Mouse (Mus musculus): ENCODE measurements around the gene Ints3.
"Not testable (repeated sequence)": the region's sequence is repeated elsewhere in the genome, so short reads cannot be mapped to it uniquely, and the experiment has no call there.

Ints3 gene

GRCm38 (mm10) chr3:90342853-90343252, 90.6 kb downstream of the Ints3 start:
- DNase-seq, result not testable (repeated sequence)

Data from cerebellum, adult 9-10 months (tissue).